Mouse (Mus musculus) C2C12 (cell line): ENCODE measurements around the gene Ctsw. TPM values are rescaled to one million over a fixed set of nuclear protein-coding genes. Genes with fewer than 3 reads are reported as not detected.

Source experiments
- H3K27me3 ChIP-seq: one replicate; pipeline ENCODE4 v1.6.1; 2011; ENCODE audit not compliant: control insufficient read depth, insufficient read depth, insufficient read length
- H3K36me3 ChIP-seq: one replicate; pipeline ENCODE4 v1.6.1; 2011; ENCODE audit not compliant: control insufficient read depth, insufficient read depth
- H3K4me3 ChIP-seq: one replicate; pipeline ENCODE4 v1.5.1; 2011; ENCODE audit warnings: mild to moderate bottlenecking, control low read depth; ENCODE audit not compliant: poor library complexity, insufficient read depth, severe bottlenecking
- H3K79me2 ChIP-seq: one replicate; pipeline ENCODE4 v1.6.1; 2011; ENCODE audit not compliant: control insufficient read depth, insufficient read depth
- H3K79me3 ChIP-seq: one replicate; pipeline ENCODE4 v1.6.1; 2011; ENCODE audit warnings: low read depth, control low read depth
- H3ac ChIP-seq: one replicate; pipeline ENCODE3; 2011; ENCODE audit warnings: low read depth; ENCODE audit not compliant: control insufficient read depth, insufficient read length
- CEBPB ChIP-seq: IDR thresholded peaks from one replicate; pipeline ENCODE4 v1.6.1; 2011; ENCODE audit warnings: low read depth, mild to moderate bottlenecking, control low read depth, moderate library complexity
- CTCF ChIP-seq: IDR thresholded peaks from one replicate; pipeline ENCODE4 v1.5.1; 2011; ENCODE audit not compliant: control insufficient read depth, insufficient read depth, insufficient read length
- FOSL1 ChIP-seq: IDR thresholded peaks from one replicate; pipeline ENCODE4 v1.8.0; 2011; ENCODE audit warnings: mild to moderate bottlenecking, low read length; ENCODE audit not compliant: poor library complexity, insufficient read depth, severe bottlenecking
- MAX ChIP-seq: IDR thresholded peaks from one replicate; pipeline ENCODE4 v1.6.1; 2011; ENCODE audit warnings: mild to moderate bottlenecking, control low read depth
- MYOD1 ChIP-seq: IDR thresholded peaks from one replicate; pipeline ENCODE4 v1.6.1; 2011; ENCODE audit warnings: low read depth; ENCODE audit not compliant: control insufficient read depth, insufficient read length
- MYOG ChIP-seq: IDR thresholded peaks from one replicate; pipeline ENCODE4 v1.6.1; 2011; ENCODE audit not compliant: control insufficient read depth, insufficient read length; ENCODE audit errors: extremely low read depth
- USF1 ChIP-seq: IDR thresholded peaks from one replicate; pipeline ENCODE4 v1.6.1; 2011; ENCODE audit warnings: low read depth, mild to moderate bottlenecking, control low read depth, moderate library complexity
- polyA plus RNA-seq: library from polyadenylated mRNA; unstranded; fragments of >200 nt; fragmentation: generic; extraction: Trizol; gene quantifications from one replicate; pipeline ENCODE4 v1.2.1, GENCODE M21; 2012; ENCODE audit warnings: missing spikeins

Ctsw gene
- polyA plus RNA-seq, 1 experiment = 4.8 TPM

DNA sequence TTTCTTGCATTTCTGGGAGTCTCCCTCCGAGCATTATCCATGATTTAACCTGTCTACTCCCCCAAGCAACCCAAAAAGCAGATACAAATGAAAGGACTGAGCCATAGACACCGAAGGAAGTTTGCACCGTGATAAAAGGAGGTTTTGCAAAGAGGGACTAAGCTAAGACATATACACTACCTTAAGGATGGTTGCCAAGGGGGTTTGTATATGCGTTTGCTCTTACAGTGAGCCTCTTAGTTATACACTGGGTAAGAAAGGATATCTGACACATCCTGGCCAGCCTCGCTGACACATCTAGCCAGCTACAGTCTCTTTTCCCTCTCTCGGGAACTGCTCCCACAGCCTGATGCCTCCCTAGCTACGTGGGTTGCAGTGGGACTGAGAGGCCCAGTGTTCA, 34.4 kb downstream of the Ctsw start:
- H3K79me2 ChIP-seq = no peaks in the 10 kb centered on the region
- H3K79me3 ChIP-seq = no peaks in the 10 kb centered on the region
- peak overlapping the region; percentile 44 for H3ac ChIP-seq
- TF ChIP-seq USF1 = no peak
- no peak for TF ChIP-seq MYOD1
- TF ChIP-seq CTCF = no peak
- TF ChIP-seq FOSL1 = no peak
- no peak for TF ChIP-seq MAX
- TF ChIP-seq MYOG = no peak
- no peak for TF ChIP-seq CEBPB
- H3K36me3 ChIP-seq = no peaks in the 10 kb centered on the region
- no peak overlapping the region for H3K4me3 ChIP-seq
- H3K27me3 ChIP-seq = no peaks in the 10 kb centered on the region

- Histone ChIP-seq H3K79me3 (no peaks in the 10 kb centered on the region), H3K4me3 (no peak overlapping the region), H3ac (peak overlapping the region; percentile 58), H3K27me3 (no peaks in the 10 kb centered on the region), H3K36me3 (no peaks in the 10 kb centered on the region), H3K79me2 (peaks cover 7% of the 10 kb centered on the region)
- TF ChIP-seq MYOG (no peak), USF1 (no peak), CTCF (no peak), MAX (peak; percentile 24), FOSL1 (peak; percentile 83), CEBPB (no peak), MYOD1 (peak; percentile 4)
These were observed 35.1 kb downstream of the Ctsw start for GRCm38 (mm10) chr19:5432992-5433852.

GRCm38 (mm10) chr19:5431911-5432464, 36.3 kb downstream of the Ctsw start:
- peak overlapping the region; percentile 4 for H3ac ChIP-seq
- peaks cover 19% of the 10 kb centered on the region for H3K79me2 ChIP-seq
- TF ChIP-seq USF1 (no peak), MYOD1 (peak; percentile 18), CEBPB (peak; percentile 58), MYOG (no peak), CTCF (no peak)
- peaks cover 4% of the 10 kb centered on the region for H3K36me3 ChIP-seq
- H3K4me3 ChIP-seq = no peak overlapping the region
- no peaks in the 10 kb centered on the region for H3K27me3 ChIP-seq
- peaks cover 6% of the 10 kb centered on the region for H3K79me3 ChIP-seq

GRCm38 (mm10) chr19:5430408-5430807, 37.9 kb downstream of the Ctsw start:
- peaks cover 22% of the 10 kb centered on the region for H3K79me3 ChIP-seq
- H3K4me3 ChIP-seq = no peak overlapping the region
- TF ChIP-seq MYOD1 = peak; percentile 93
- TF ChIP-seq MAX = no peak
- H3K36me3 ChIP-seq = peaks cover 14% of the 10 kb centered on the region
- no peak overlapping the region for H3ac ChIP-seq
- peaks cover 35% of the 10 kb centered on the region for H3K79me2 ChIP-seq
- no peaks in the 10 kb centered on the region for H3K27me3 ChIP-seq

GRCm38 (mm10) chr19:5429806-5430205, 38.5 kb downstream of the Ctsw start:
- TF ChIP-seq MYOD1 (peak; percentile 49), CTCF (no peak), FOSL1 (peak; percentile 95)
- no peak overlapping the region for H3K4me3 ChIP-seq
- peaks cover 23% of the 10 kb centered on the region for H3K79me3 ChIP-seq

DNA sequence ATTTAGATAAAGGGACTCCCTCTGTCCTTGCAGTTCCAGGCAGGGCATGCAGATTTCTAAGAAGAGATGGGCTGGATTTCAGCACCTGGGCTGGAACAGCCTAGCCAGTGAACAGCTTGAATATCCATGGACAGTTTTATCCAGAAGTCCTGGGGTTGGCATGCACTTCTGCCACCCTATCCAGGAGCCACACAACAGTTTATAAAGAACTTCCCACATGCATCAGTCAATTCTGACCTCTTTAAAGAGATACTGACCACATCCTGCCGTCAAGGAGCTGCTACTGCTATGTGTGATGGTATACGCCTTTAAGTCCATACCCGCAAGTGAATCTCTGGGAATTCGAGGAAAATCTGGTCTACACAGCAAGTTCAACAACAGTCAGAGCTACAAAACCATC, 39.1 kb downstream of the Ctsw start:
- no peak overlapping the region for H3K4me3 ChIP-seq
- TF ChIP-seq MYOG = no peak
- TF ChIP-seq MAX = peak; percentile 55
- no peaks in the 10 kb centered on the region for H3K27me3 ChIP-seq
- H3K36me3 ChIP-seq = peaks cover 14% of the 10 kb centered on the region
- peaks cover 23% of the 10 kb centered on the region for H3K79me3 ChIP-seq
- peaks cover 42% of the 10 kb centered on the region for H3K79me2 ChIP-seq
- peak overlapping the region; percentile 3 for H3ac ChIP-seq

More at GRCm38 (mm10) chr19:5429806-5430205, 38.5 kb downstream of the Ctsw start:
- Histone ChIP-seq H3K36me3 (peaks cover 14% of the 10 kb centered on the region), H3ac (peak overlapping the region; percentile 76), H3K27me3 (no peaks in the 10 kb centered on the region), H3K79me2 (peaks cover 39% of the 10 kb centered on the region)
